Mouse (Mus musculus): ENCODE results near the gene Olfr115. TPM values are rescaled to one million over a fixed set of nuclear protein-coding genes. Genes with fewer than 3 reads are reported as not detected.
A peak's percentile ranks its signal among the peaks of the same experiment; 100 is the strongest.

The Olfr115 gene
- polyA plus RNA-seq (2012; rRNA removed) = 0.11 TPM in 1 of 2 replicates, not detected in the other

DNA sequence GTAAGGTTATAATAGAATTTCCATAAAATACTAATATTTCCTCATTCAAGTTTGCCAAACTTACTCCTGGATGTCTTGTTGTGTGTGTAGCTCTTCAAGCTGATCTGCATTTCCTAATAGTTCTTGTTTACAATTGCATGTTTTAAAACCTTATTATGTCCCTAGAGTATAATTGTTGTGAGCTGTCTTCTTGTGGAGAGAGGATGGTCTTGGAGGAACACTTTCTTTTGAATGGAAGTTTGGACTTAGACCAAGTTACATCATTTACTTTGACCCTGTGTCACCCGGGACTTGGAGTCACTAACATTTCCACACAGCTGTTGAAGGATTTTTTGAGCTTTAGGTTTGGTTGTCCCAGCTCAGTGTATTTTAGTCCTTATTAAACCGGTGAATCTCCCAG lies at the start of gene Olfr115, which contains the start of gene Olfr116:
TSS of gene Olfr115 (minus strand) at position 101 of the 400 bp plus-strand sequence.
TSS of gene Olfr116 (minus strand) at position 191 of the 400 bp plus-strand sequence.
- H3K4me1 ChIP-seq (ENCODE audit: control insufficient read depth, insufficient read depth, low read length) = no peaks in the 10 kb centered on the region
- no peaks in the 10 kb centered on the region for H3K36me3 ChIP-seq (ENCODE audit: control insufficient read depth, insufficient read depth, low read length)
- H3K27me3 ChIP-seq (ENCODE audit: control insufficient read depth, insufficient read depth, low read length) = no peaks in the 10 kb centered on the region
- TF ChIP-seq POLR2A (IDR thresholded peaks at IDR 0.05; ENCODE audit: control insufficient read depth, low read depth, low read length) (no peak), CTCF (IDR thresholded peaks at IDR 0.05; ENCODE audit: control insufficient read depth, insufficient read depth, insufficient replicate concordance, low read depth, low read length) (no peak)
- no peak within 1 kb of the TSS for H3K27ac ChIP-seq (ENCODE audit: control insufficient read depth, insufficient read depth, low read depth, low read length)
- H3K4me3 ChIP-seq (ENCODE audit: control insufficient read depth, low read depth, low read length) = no peak within 1 kb of the TSS

DNA sequence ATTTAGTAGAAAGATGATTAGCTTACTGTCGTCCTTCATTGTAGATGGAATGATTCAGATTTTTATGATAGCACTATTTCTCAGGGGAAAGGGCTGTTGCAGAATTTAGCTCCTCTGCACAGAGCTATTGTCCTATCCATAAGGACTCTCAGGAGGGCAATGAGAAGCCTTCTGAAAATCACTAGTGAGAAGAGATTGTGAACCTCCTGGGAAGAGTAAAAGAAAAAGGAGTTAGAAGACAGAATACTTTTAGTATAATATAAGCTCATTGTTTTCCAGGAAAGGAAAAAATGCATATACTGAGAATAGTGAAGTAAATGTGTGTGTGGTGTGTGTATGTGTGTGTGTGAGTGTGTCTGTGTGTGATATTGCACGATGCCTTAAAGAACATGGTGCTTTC lies 39.8 kb upstream of the Olfr115 start, which contains the start of gene Olfr118:
TSS of gene Olfr118 (plus strand) at position 301 of the 400 bp plus-strand sequence.
- no peaks in the 10 kb centered on the region for H3K4me1 ChIP-seq (ENCODE audit: control insufficient read depth, insufficient read depth, low read length)
- H3K27ac ChIP-seq (ENCODE audit: control insufficient read depth, insufficient read depth, low read depth, low read length) = no peak within 1 kb of the TSS
- no peak for TF ChIP-seq POLR2A (IDR thresholded peaks at IDR 0.05; ENCODE audit: control insufficient read depth, low read depth, low read length)
- no peak for TF ChIP-seq CTCF (IDR thresholded peaks at IDR 0.05; ENCODE audit: control insufficient read depth, insufficient read depth, insufficient replicate concordance, low read depth, low read length)
- H3K4me3 ChIP-seq (ENCODE audit: control insufficient read depth, low read depth, low read length) = no peak within 1 kb of the TSS
- no peaks in the 10 kb centered on the region for H3K27me3 ChIP-seq (ENCODE audit: control insufficient read depth, insufficient read depth, low read length)
- H3K36me3 ChIP-seq (ENCODE audit: control insufficient read depth, insufficient read depth, low read length) = no peaks in the 10 kb centered on the region

GRCm38 (mm10) chr17:37663682-37664081 lies 36.8 kb upstream of the Olfr115 start, which contains the start of gene Olfr117:
Olfr117 (minus strand) TSS chr17:37663782.
- H3K27me3 ChIP-seq (ENCODE audit: control insufficient read depth, insufficient read depth, low read length) = no peaks in the 10 kb centered on the region
- TF ChIP-seq CTCF (IDR thresholded peaks at IDR 0.05; ENCODE audit: control insufficient read depth, insufficient read depth, insufficient replicate concordance, low read depth, low read length) (no peak), POLR2A (IDR thresholded peaks at IDR 0.05; ENCODE audit: control insufficient read depth, low read depth, low read length) (no peak)
- H3K4me1 ChIP-seq (ENCODE audit: control insufficient read depth, insufficient read depth, low read length) = no peaks in the 10 kb centered on the region
- no peak within 1 kb of the TSS for H3K4me3 ChIP-seq (ENCODE audit: control insufficient read depth, low read depth, low read length)
- no peaks in the 10 kb centered on the region for H3K36me3 ChIP-seq (ENCODE audit: control insufficient read depth, insufficient read depth, low read length)
- H3K27ac ChIP-seq (ENCODE audit: control insufficient read depth, insufficient read depth, low read depth, low read length) = no peak within 1 kb of the TSS

GRCm38 (mm10) chr17:37592643-37593042 lies 34.3 kb downstream of the Olfr115 start, which contains the start of gene Olfr114:
Olfr114 (minus strand) TSS chr17:37592743.
- Histone ChIP-seq H3K36me3 (ENCODE audit: control insufficient read depth, insufficient read depth, low read length) (no peaks in the 10 kb centered on the region), H3K4me1 (ENCODE audit: control insufficient read depth, insufficient read depth, low read length) (no peaks in the 10 kb centered on the region), H3K27me3 (ENCODE audit: control insufficient read depth, insufficient read depth, low read length) (no peaks in the 10 kb centered on the region), H3K27ac (ENCODE audit: control insufficient read depth, insufficient read depth, low read depth, low read length) (no peak within 1 kb of the TSS), H3K4me3 (ENCODE audit: control insufficient read depth, low read depth, low read length) (no peak within 1 kb of the TSS)
- TF ChIP-seq CTCF (IDR thresholded peaks at IDR 0.05; ENCODE audit: control insufficient read depth, insufficient read depth, insufficient replicate concordance, low read depth, low read length) (no peak), POLR2A (IDR thresholded peaks at IDR 0.05; ENCODE audit: control insufficient read depth, low read depth, low read length) (no peak)

DNA sequence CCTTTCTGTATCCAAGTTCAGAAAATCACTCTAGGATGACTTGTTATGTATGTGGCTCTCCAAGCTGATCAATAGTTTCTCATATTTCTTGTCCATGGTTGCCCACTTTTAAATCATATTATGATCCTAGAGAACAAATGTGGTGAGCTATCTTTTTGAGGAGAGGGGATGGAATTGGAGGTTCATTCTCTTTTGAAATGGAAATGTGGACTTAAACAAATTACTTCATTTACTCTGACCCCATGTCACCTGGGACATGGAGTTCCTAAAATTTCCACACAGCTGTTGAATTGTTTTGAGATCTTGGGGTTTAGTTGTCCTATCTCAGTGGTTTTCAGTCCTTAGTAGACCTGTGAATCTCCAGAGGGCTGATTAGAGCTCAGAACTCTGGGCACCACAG lies 49.3 kb downstream of the Olfr115 start, which contains the start of gene Olfr113:
TSS of gene Olfr113 (minus strand) at position 101 of the 400 bp plus-strand sequence.
- H3K27ac ChIP-seq (ENCODE audit: control insufficient read depth, insufficient read depth, low read depth, low read length) = no peak within 1 kb of the TSS
- no peaks in the 10 kb centered on the region for H3K27me3 ChIP-seq (ENCODE audit: control insufficient read depth, insufficient read depth, low read length)
- no peaks in the 10 kb centered on the region for H3K4me1 ChIP-seq (ENCODE audit: control insufficient read depth, insufficient read depth, low read length)
- H3K36me3 ChIP-seq (ENCODE audit: control insufficient read depth, insufficient read depth, low read length) = no peaks in the 10 kb centered on the region
- TF ChIP-seq POLR2A (IDR thresholded peaks at IDR 0.05; ENCODE audit: control insufficient read depth, low read depth, low read length) (no peak), CTCF (IDR thresholded peaks at IDR 0.05; ENCODE audit: control insufficient read depth, insufficient read depth, insufficient replicate concordance, low read depth, low read length) (no peak)
- H3K4me3 ChIP-seq (ENCODE audit: control insufficient read depth, low read depth, low read length) = no peak within 1 kb of the TSS

- H3K4me3 ChIP-seq (ENCODE audit: control insufficient read depth, low read depth, low read length) = peak within 1 kb of the TSS; percentile 32
- H3K4me1 ChIP-seq (ENCODE audit: control insufficient read depth, insufficient read depth, low read length) = no peaks in the 10 kb centered on the region
- TF ChIP-seq CTCF (IDR thresholded peaks at IDR 0.05; ENCODE audit: control insufficient read depth, insufficient read depth, insufficient replicate concordance, low read depth, low read length) (no peak), POLR2A (IDR thresholded peaks at IDR 0.05; ENCODE audit: control insufficient read depth, low read depth, low read length) (no peak)
- no peak within 1 kb of the TSS for H3K27ac ChIP-seq (ENCODE audit: control insufficient read depth, insufficient read depth, low read depth, low read length)
- no peaks in the 10 kb centered on the region for H3K27me3 ChIP-seq (ENCODE audit: control insufficient read depth, insufficient read depth, low read length)
- no peaks in the 10 kb centered on the region for H3K36me3 ChIP-seq (ENCODE audit: control insufficient read depth, insufficient read depth, low read length)
Observed at GRCm38 (mm10) chr17:37569351-37569750, 57.6 kb downstream of the Olfr115 start, which contains the start of gene Olfr112. Olfr112 (minus strand) TSS chr17:37569451.

Other genes with a start within 250 kb of the Olfr115 start
- not detected in 2 replicates for gene Olfr105-ps, start 248.1 kb downstream of the Olfr115 start, polyA plus RNA-seq (2012; rRNA removed)
- not detected in 2 replicates for gene Olfr106-ps, start 236.7 kb downstream of the Olfr115 start, polyA plus RNA-seq (2012; rRNA removed)
- not detected in 2 replicates for gene Olfr107, start 227.9 kb downstream of the Olfr115 start, polyA plus RNA-seq (2012; rRNA removed)
- gene Olfr108, start 181.6 kb downstream of the Olfr115 start, polyA plus RNA-seq (2012; rRNA removed) = not detected in 2 replicates
- not detected in 2 replicates for gene Olfr109, start 168.2 kb downstream of the Olfr115 start, polyA plus RNA-seq (2012; rRNA removed)
- gene H2-M2, start 143.6 kb downstream of the Olfr115 start, polyA plus RNA-seq (2012; rRNA removed) = not detected in 2 replicates
- gene Olfr110, start 134.6 kb downstream of the Olfr115 start, polyA plus RNA-seq (2012; rRNA removed) = not detected in 2 replicates
- gene Olfr111, start 119.1 kb downstream of the Olfr115 start, polyA plus RNA-seq (2012; rRNA removed) = not detected in 2 replicates
- 19.3 and 26.9 TPM in 2 replicates for gene Olfr112, start 57.7 kb downstream of the Olfr115 start, polyA plus RNA-seq (2012; rRNA removed)
- not detected in 2 replicates for gene Olfr113, start 49.4 kb downstream of the Olfr115 start, polyA plus RNA-seq (2012; rRNA removed)
- gene Olfr114, start 34.4 kb downstream of the Olfr115 start, polyA plus RNA-seq (2012; rRNA removed) = not detected in 2 replicates
- 0.11 TPM in 1 of 2 replicates, not detected in the other for gene Olfr116, start 90 bp upstream of the Olfr115 start, polyA plus RNA-seq (2012; rRNA removed)
- not detected in 2 replicates for gene Olfr117, start 36.7 kb upstream of the Olfr115 start, polyA plus RNA-seq (2012; rRNA removed)
- gene Olfr118, start 39.9 kb upstream of the Olfr115 start, polyA plus RNA-seq (2012; rRNA removed) = not detected in 2 replicates
- gene Olfr119, start 69.5 kb upstream of the Olfr115 start, polyA plus RNA-seq (2012; rRNA removed) = not detected in 2 replicates
- gene Olfr120, start 94.7 kb upstream of the Olfr115 start, polyA plus RNA-seq (2012; rRNA removed) = not detected in 2 replicates
- gene Olfr121, start 121.7 kb upstream of the Olfr115 start, polyA plus RNA-seq (2012; rRNA removed) = not detected in 2 replicates
- not detected in 2 replicates for gene Olfr122, start 141.5 kb upstream of the Olfr115 start, polyA plus RNA-seq (2012; rRNA removed)
- 0.15 TPM in 1 of 2 replicates, not detected in the other for gene Olfr123, start 166.4 kb upstream of the Olfr115 start, polyA plus RNA-seq (2012; rRNA removed)
- not detected in 2 replicates for gene Olfr124, start 172.8 kb upstream of the Olfr115 start, polyA plus RNA-seq (2012; rRNA removed)
- not detected in 2 replicates for gene Olfr125, start 205.8 kb upstream of the Olfr115 start, polyA plus RNA-seq (2012; rRNA removed)
- 0.47 and 0.96 TPM in 2 replicates for gene Olfr126, start 220.4 kb upstream of the Olfr115 start, polyA plus RNA-seq (2012; rRNA removed)